Comparison of ENCODE assay signal across 8 mouse cellular contexts in genomic region chr17:80289280-80290073, GRCm38 (mm10). TPM values are rescaled to one million over a fixed set of nuclear protein-coding genes. Genes with fewer than 3 reads are reported as not detected.
A peak's percentile ranks its signal among the peaks of the same experiment; 100 is the strongest.
DNase-seq lines count a peak whose midpoint lies in the region; ATAC-seq and TF ChIP-seq lines count a peak whose summit lies in the region.

No protein-coding gene starts in this region.

- H3K27me3 ChIP-seq in heart, embryonic 14.5 days (ENCODE audit: control insufficient read depth, insufficient read depth, low read length), result no peaks in the 10 kb centered on the region
- no peaks in the 10 kb centered on the region for H3K27me3 ChIP-seq in G1E (ENCODE audit: insufficient read depth, low read length)
- H3K27me3 ChIP-seq in forebrain, embryonic 11.5 days (ENCODE audit: control insufficient read depth, insufficient read depth, low read length), result no peaks in the 10 kb centered on the region
- no peaks in the 10 kb centered on the region for H3K27me3 ChIP-seq in liver, embryonic 14.5 days (ENCODE audit: control insufficient read depth, insufficient read depth, low read length)

- peak overlapping the region; percentile 89 to 96 for H3K4me3 ChIP-seq in heart, embryonic 14.5 days (ENCODE audit: control insufficient read depth in 1 of 2, insufficient read depth in 1 of 2, low read depth in 1 of 2, low read length in 2 of 2)
- H3K4me3 ChIP-seq in G1E (ENCODE audit: low read depth, low read length), result peak overlapping the region; percentile 98
- H3K4me3 ChIP-seq in forebrain, embryonic 11.5 days (ENCODE audit: low read depth, low read length), result peak overlapping the region; percentile 81
- H3K4me3 ChIP-seq in liver, embryonic 14.5 days (ENCODE audit: insufficient read depth in 1 of 2, low read depth in 2 of 2, low read length in 2 of 2), result peak overlapping the region; percentile 77 to 94

- no peak for TF ChIP-seq EP300 in liver, embryonic 14.5 days (IDR thresholded peaks at IDR 0.05; ENCODE audit: low read depth)

- peak; percentile 36; the same call in 1 of the 2 replicates for ATAC-seq in heart, embryonic 14.5 days (ENCODE audit: insufficient number of reproducible peaks, insufficient read depth, low FRiP score, low read depth)
- ATAC-seq in G1E (ENCODE audit: extremely low read depth, insufficient number of reproducible peaks, low FRiP score, poor library complexity, severe bottlenecking), result no peak
- no peak for ATAC-seq in forebrain, embryonic 11.5 days (replicated peaks; ENCODE audit: low FRiP score)
- ATAC-seq in liver, embryonic 14.5 days (ENCODE audit: insufficient read depth), result peak; percentile 21

- no peak for TF ChIP-seq CTCF in G1E (IDR thresholded peaks at IDR 0.05; ENCODE audit: low read depth, low read length)
- TF ChIP-seq CTCF in liver, embryonic 14.5 days (IDR thresholded peaks at IDR 0.05; ENCODE audit: low read depth), result no peak

- peak overlapping the region; percentile 75 to 84 for H3K27ac ChIP-seq in heart, embryonic 14.5 days (replicated peaks in 1 of 2; ENCODE audit: control insufficient read depth in 1 of 2, insufficient read depth in 1 of 2, low read depth in 2 of 2, low read length in 2 of 2)
- H3K27ac ChIP-seq in forebrain, embryonic 11.5 days (ENCODE audit: low read depth, low read length), result peak overlapping the region; percentile 55; the same call in 1 of the 2 replicates
- H3K27ac ChIP-seq in liver, embryonic 14.5 days, result peak overlapping the region; percentile 16; the same call in 1 of the 2 replicates

- no peaks in the 10 kb centered on the region for H3K36me3 ChIP-seq in heart, embryonic 14.5 days (ENCODE audit: control insufficient read depth, insufficient read depth, low read length)
- H3K36me3 ChIP-seq in G1E (replicated peaks), result peaks cover 2% of the 10 kb centered on the region
- H3K36me3 ChIP-seq in forebrain, embryonic 11.5 days (ENCODE audit: control insufficient read depth, insufficient read depth, low read length), result no peaks in the 10 kb centered on the region
- no peaks in the 10 kb centered on the region for H3K36me3 ChIP-seq in liver, embryonic 14.5 days (replicated peaks; ENCODE audit: control insufficient read depth, insufficient read depth, low read depth)

- peaks cover 2 to 6% of the 10 kb centered on the region in 2 experiments; a peak in 3 of 4 replicates for H3K4me1 ChIP-seq in heart, embryonic 14.5 days (ENCODE audit: control insufficient read depth in 2 of 2, insufficient read depth in 2 of 2, low read length in 2 of 2)
- peaks cover 23% of the 10 kb centered on the region for H3K4me1 ChIP-seq in G1E (ENCODE audit: insufficient read depth, low read depth, low read length)
- H3K4me1 ChIP-seq in forebrain, embryonic 11.5 days (replicated peaks; ENCODE audit: control insufficient read depth, insufficient read depth, low read length), result no peaks in the 10 kb centered on the region; the same call in 1 of the 2 replicates
- H3K4me1 ChIP-seq in liver, embryonic 14.5 days (replicated peaks; ENCODE audit: control insufficient read depth in 2 of 2, insufficient read depth in 2 of 2, low read length in 1 of 2), result peaks cover 7 to 8% of the 10 kb centered on the region in 2 experiments; a peak in 2 of 4 replicates

- H3K9ac ChIP-seq in heart, embryonic 14.5 days (ENCODE audit: low read length), result peak overlapping the region; percentile 87
- H3K9ac ChIP-seq in forebrain, embryonic 11.5 days (ENCODE audit: low read length), result peak overlapping the region; percentile 78
- H3K9ac ChIP-seq in liver, embryonic 14.5 days (replicated peaks), result peak overlapping the region; percentile 77

- DNase-seq in heart, postnatal 4 days, result no peak
- DNase-seq in G1E (ENCODE audit: low spot score), result no peak
- no peak for DNase-seq in forebrain, embryonic 11.5 days (ENCODE audit: low spot score)
- DNase-seq in liver, embryonic 14.5 days (ENCODE audit: low read depth in 3 of 3, low spot score in 3 of 3), result no peak
- DNase-seq in urinary bladder, postnatal 36 days (ENCODE audit: low spot score in 2 of 2), result no peak
- no peak for DNase-seq in spleen, postnatal 14 days (ENCODE audit: low spot score in 2 of 2)
- DNase-seq in cerebellum, adult 11-12 months, result no peak

- WGBS in heart, embryonic 14.5 days, result under 1% methylated on average over 30 of the region's 30 CpGs
- WGBS in forebrain, embryonic 11.5 days, result 1% methylated on average over 30 of the region's 30 CpGs
- under 1% methylated on average over 30 of the region's 30 CpGs for WGBS in liver, embryonic 14.5 days (ENCODE audit: insufficient replicate concordance)

- H3K9me3 ChIP-seq in heart, embryonic 14.5 days (ENCODE audit: control insufficient read depth, low read length), result no peaks in the 10 kb centered on the region
- no peaks in the 10 kb centered on the region for H3K9me3 ChIP-seq in G1E (replicated peaks)
- H3K9me3 ChIP-seq in forebrain, embryonic 11.5 days (ENCODE audit: control insufficient read depth, low read length), result no peaks in the 10 kb centered on the region
- H3K9me3 ChIP-seq in liver, embryonic 14.5 days (ENCODE audit: control insufficient read depth, low read length), result no peaks in the 10 kb centered on the region

- peak overlapping the region; percentile 85 for H3K4me2 ChIP-seq in heart, embryonic 14.5 days (ENCODE audit: low read length)
- H3K4me2 ChIP-seq in forebrain, embryonic 11.5 days (ENCODE audit: low read depth, low read length, severe bottlenecking), result peak overlapping the region; percentile 67
- H3K4me2 ChIP-seq in liver, embryonic 14.5 days (ENCODE audit: low read depth), result peak overlapping the region; percentile 97

RNA-seq across cellular contexts. Expression of gene Morn2, which starts 0.5 kb away (rescaled TPM):
- 31.3 and 32.1 TPM in 2 replicates for polyA plus RNA-seq in heart, embryonic 14.5 days (2014; fragmentation: Nextera tagmentation; extraction: Ambion mirVana)
- 10 to 100 TPM; 13.3 to 15.6 TPM for total RNA-seq in heart, postnatal 4 days (2021)
- total RNA-seq in G1E (2014; fragmentation: Nextera tagmentation) (32.8 and 34.3 TPM in 2 replicates), G1E (2017) (20.8 and 24.0 TPM in 2 replicates)
- polyA plus RNA-seq in G1E (2012), result 3.3 and 3.5 TPM in 2 replicates
- polyA plus RNA-seq in forebrain, embryonic 11.5 days (2014; fragmentation: Nextera tagmentation; extraction: Ambion mirVana), result 43.1 and 44.1 TPM in 2 replicates
- 1.8 and 2.8 TPM in 2 replicates for polyA plus RNA-seq in liver, embryonic 14.5 days (2012; rRNA removed)
- polyA plus RNA-seq in liver, embryonic 14.5 days (2014; fragmentation: Nextera tagmentation; extraction: Ambion mirVana), result 9.1 and 9.8 TPM in 2 replicates

RNA-seq across cellular contexts. Expression of gene Dhx57, which starts 0.8 kb away (rescaled TPM):
- polyA plus RNA-seq in heart, embryonic 14.5 days (2014; fragmentation: Nextera tagmentation; extraction: Ambion mirVana), result 8.5 and 8.9 TPM in 2 replicates
- total RNA-seq in heart, postnatal 4 days (2021), result 1 to 10 TPM; 9.2 to 9.3 TPM
- total RNA-seq in G1E (2014; fragmentation: Nextera tagmentation) (23.4 and 29.0 TPM in 2 replicates), G1E (2017) (15.7 and 16.3 TPM in 2 replicates)
- polyA plus RNA-seq in G1E (2012), result 7.7 and 8.0 TPM in 2 replicates
- 19.5 and 21.8 TPM in 2 replicates for polyA plus RNA-seq in forebrain, embryonic 11.5 days (2014; fragmentation: Nextera tagmentation; extraction: Ambion mirVana)
- polyA plus RNA-seq in liver, embryonic 14.5 days (2012; rRNA removed), result 4.1 and 5.1 TPM in 2 replicates
- polyA plus RNA-seq in liver, embryonic 14.5 days (2014; fragmentation: Nextera tagmentation; extraction: Ambion mirVana), result 2.8 and 3.6 TPM in 2 replicates

RNA-seq across cellular contexts. Expression of gene Arhgef33, which starts 17.7 kb away (rescaled TPM):
- 0.80 and 1.4 TPM in 2 replicates for polyA plus RNA-seq in heart, embryonic 14.5 days (2014; fragmentation: Nextera tagmentation; extraction: Ambion mirVana)
- total RNA-seq in heart, postnatal 4 days (2021), result 1 to 10 TPM; 1.1 to 1.5 TPM
- total RNA-seq in G1E (2014; fragmentation: Nextera tagmentation) (not detected in 2 replicates), G1E (2017) (0.27 and 0.29 TPM in 2 replicates)
- polyA plus RNA-seq in G1E (2012), result 0.07 TPM in 1 of 2 replicates, not detected in the other
- polyA plus RNA-seq in forebrain, embryonic 11.5 days (2014; fragmentation: Nextera tagmentation; extraction: Ambion mirVana), result 0.21 and 1.4 TPM in 2 replicates
- 0.03 and 0.13 TPM in 2 replicates for polyA plus RNA-seq in liver, embryonic 14.5 days (2012; rRNA removed)
- 0.36 and 0.69 TPM in 2 replicates for polyA plus RNA-seq in liver, embryonic 14.5 days (2014; fragmentation: Nextera tagmentation; extraction: Ambion mirVana)

Comparison
In these comparisons a context has a peak if more than half of its experiments do, and no peak if none do; other contexts are left out.
1. ATAC-seq: peak in heart, embryonic 14.5 days (single experiment) and liver, embryonic 14.5 days (single experiment); none in G1E (single experiment) and forebrain, embryonic 11.5 days (single experiment).
2. H3K27ac ChIP-seq: peak in every context shown above with its lines; median percentile 80 in heart, embryonic 14.5 days; 55 in forebrain, embryonic 11.5 days; 16 in liver, embryonic 14.5 days.
3. Peak in every context shown above with its lines, with median percentiles within 50 percentile points of each other: H3K4me2 ChIP-seq, H3K4me3 ChIP-seq and H3K9ac ChIP-seq.